Mouse (Mus musculus) left cerebral cortex, adult 8-10 months (tissue): ENCODE measurements at regions not wholly inside any gene's neighbourhood (a gene's known extent, or its start where the extent isn't known, plus 50 kb on each side); places are given as distances from the start of the nearest gene placed in this dataset.

Experiments used
- DNase-seq, 2 experiments: peaks; one replicate each; pipeline ENCODE4 v3.0.0; 2022; ENCODE audit warnings: low spot score in 2 of 2

- DNase-seq = no peak
Observed at GRCm38 (mm10) chr8:92008616-92009610, 207.0 kb upstream of the Irx3 start.

- DNase-seq = no peak
Observed at GRCm38 (mm10) chr8:92005091-92005490, 203.2 kb upstream of the Irx3 start.

GRCm38 (mm10) chr8:92004532-92004931, 202.7 kb upstream of the Irx3 start:
- no peak for DNase-seq

- DNase-seq = no peak
Observed at GRCm38 (mm10) chr8:92000368-92000767, 198.5 kb upstream of the Irx3 start.

GRCm38 (mm10) chr8:91999661-92000060, 197.8 kb upstream of the Irx3 start:
- no peak for DNase-seq

- DNase-seq = no peak
Observed at GRCm38 (mm10) chr8:91999189-91999588, 197.3 kb upstream of the Irx3 start.

GRCm38 (mm10) chr8:91997892-91998189, 196.0 kb upstream of the Irx3 start:
- no peak for DNase-seq

GRCm38 (mm10) chr8:91997023-91997891, 195.4 kb upstream of the Irx3 start:
- DNase-seq = no peak

- no peak for DNase-seq
Observed at GRCm38 (mm10) chr8:91996305-91997022, 194.6 kb upstream of the Irx3 start.

GRCm38 (mm10) chr8:91995407-91996144, 193.7 kb upstream of the Irx3 start:
- no peak for DNase-seq

- no peak for DNase-seq
Observed at GRCm38 (mm10) chr8:91991542-91992452, 189.9 kb upstream of the Irx3 start.

- DNase-seq = no peak
Observed at GRCm38 (mm10) chr8:91990952-91991351, 189.1 kb upstream of the Irx3 start.

GRCm38 (mm10) chr8:91990048-91990447, 188.2 kb upstream of the Irx3 start:
- DNase-seq = no peak

GRCm38 (mm10) chr8:91988866-91989633, 187.2 kb upstream of the Irx3 start:
- DNase-seq = no peak

GRCm38 (mm10) chr8:91987854-91988253, 186.0 kb upstream of the Irx3 start:
- no peak for DNase-seq

- no peak for DNase-seq
Observed at GRCm38 (mm10) chr8:91983171-91983570, 181.3 kb upstream of the Irx3 start.

GRCm38 (mm10) chr8:91976900-91977585, 175.2 kb upstream of the Irx3 start:
- no peak for DNase-seq

GRCm38 (mm10) chr8:91975460-91975859, 173.6 kb upstream of the Irx3 start:
- no peak for DNase-seq

- no peak for DNase-seq
Observed at GRCm38 (mm10) chr8:91974636-91975035, 172.8 kb upstream of the Irx3 start.
